Mouse (Mus musculus): ENCODE results near the gene H2-M1. TPM values are rescaled to one million over a fixed set of nuclear protein-coding genes. Genes with fewer than 3 reads are reported as not detected.

Gene H2-M1
- polyA plus RNA-seq (2015; fragmentation: Nextera tagmentation; extraction: Ambion mirVana): not detected in 2 replicates

GRCm38 (mm10) chr17:36672119-36672518 lies at the start of gene H2-M1:
H2-M1 (minus strand) TSS chr17:36672219.
- Histone ChIP-seq H3K4me2 (replicated peaks; ENCODE audit: low read depth) (no peak within 1 kb of the TSS), H3K27ac (ENCODE audit: low read depth, low read length) (no peak within 1 kb of the TSS), H3K4me1 (replicated peaks; ENCODE audit: control insufficient read depth, insufficient read depth, low read length) (no peaks in the 10 kb centered on the region), H3K36me3 (ENCODE audit: control insufficient read depth, insufficient read depth) (no peaks in the 10 kb centered on the region), H3K4me3 (ENCODE audit: low read depth, low read length) (no peak within 1 kb of the TSS), H3K9me3 (ENCODE audit: control insufficient read depth) (no peaks in the 10 kb centered on the region), H3K27me3 (replicated peaks; ENCODE audit: control insufficient read depth, insufficient read depth, low read length) (no peaks in the 10 kb centered on the region), H3K9ac (ENCODE audit: low read depth, low read length) (no peak within 1 kb of the TSS)
- 70% methylated on average over 3 of the region's 3 CpGs for WGBS
- TF ChIP-seq CTCF (IDR thresholded peaks at IDR 0.05; ENCODE audit: low read depth): no peak
- no peak for ATAC-seq

GRCm38 (mm10) chr17:36697693-36698092 lies 25.7 kb upstream of the H2-M1 start:
- Histone ChIP-seq H3K9me3 (ENCODE audit: control insufficient read depth) (no peaks in the 10 kb centered on the region), H3K9ac (ENCODE audit: low read depth, low read length) (no peak overlapping the region), H3K27ac (ENCODE audit: low read depth, low read length) (no peak overlapping the region), H3K4me1 (replicated peaks; ENCODE audit: control insufficient read depth, insufficient read depth, low read length) (no peaks in the 10 kb centered on the region), H3K36me3 (ENCODE audit: control insufficient read depth, insufficient read depth) (no peaks in the 10 kb centered on the region), H3K4me2 (replicated peaks; ENCODE audit: low read depth) (no peak overlapping the region), H3K27me3 (replicated peaks; ENCODE audit: control insufficient read depth, insufficient read depth, low read length) (no peaks in the 10 kb centered on the region), H3K4me3 (ENCODE audit: low read depth, low read length) (no peak overlapping the region)
- no peak for TF ChIP-seq CTCF (IDR thresholded peaks at IDR 0.05; ENCODE audit: low read depth)
- ATAC-seq: no peak
- 73% methylated on average over 2 of the region's 2 CpGs for WGBS

- H3K27ac ChIP-seq (ENCODE audit: low read depth, low read length): no peak within 1 kb of the TSS
- H3K36me3 ChIP-seq (ENCODE audit: control insufficient read depth, insufficient read depth): no peaks in the 10 kb centered on the region
- H3K27me3 ChIP-seq (replicated peaks; ENCODE audit: control insufficient read depth, insufficient read depth, low read length): no peaks in the 10 kb centered on the region
- WGBS: 88% methylated on average over 3 of the region's 3 CpGs
- no peak within 1 kb of the TSS for H3K4me2 ChIP-seq (replicated peaks; ENCODE audit: low read depth)
- no peaks in the 10 kb centered on the region for H3K4me1 ChIP-seq (replicated peaks; ENCODE audit: control insufficient read depth, insufficient read depth, low read length)
- ATAC-seq: no peak
- no peak within 1 kb of the TSS for H3K9ac ChIP-seq (ENCODE audit: low read depth, low read length)
- no peak for TF ChIP-seq CTCF (IDR thresholded peaks at IDR 0.05; ENCODE audit: low read depth)
- H3K4me3 ChIP-seq (ENCODE audit: low read depth, low read length): no peak within 1 kb of the TSS
- H3K9me3 ChIP-seq (ENCODE audit: control insufficient read depth): no peaks in the 10 kb centered on the region
Observed at GRCm38 (mm10) chr17:36642566-36642965, 29.5 kb downstream of the H2-M1 start, which contains the start of gene H2-M9. H2-M9 (minus strand) TSS chr17:36642666.

Other genes starting within 250 kb of the H2-M1 start
- gene H2-M10.4, start 209.9 kb downstream of the H2-M1 start, polyA plus RNA-seq (2015; fragmentation: Nextera tagmentation; extraction: Ambion mirVana): not detected in 2 replicates
- not detected in 2 replicates for gene H2-M11, start 125.1 kb downstream of the H2-M1 start, polyA plus RNA-seq (2015; fragmentation: Nextera tagmentation; extraction: Ambion mirVana)
- gene H2-M9, start 29.6 kb downstream of the H2-M1 start, polyA plus RNA-seq (2015; fragmentation: Nextera tagmentation; extraction: Ambion mirVana): 0.27 and 0.42 TPM in 2 replicates
- not detected in 2 replicates for gene H2-M10.5, start 100.7 kb upstream of the H2-M1 start, polyA plus RNA-seq (2015; fragmentation: Nextera tagmentation; extraction: Ambion mirVana)
- gene H2-M10.6, start 140.0 kb upstream of the H2-M1 start, polyA plus RNA-seq (2015; fragmentation: Nextera tagmentation; extraction: Ambion mirVana): not detected in 2 replicates
- 27.4 and 32.2 TPM in 2 replicates for gene Trim26, start 164.9 kb upstream of the H2-M1 start, polyA plus RNA-seq (2015; fragmentation: Nextera tagmentation; extraction: Ambion mirVana)
- 16.4 and 23.0 TPM in 2 replicates for gene Trim15, start 195.0 kb upstream of the H2-M1 start, polyA plus RNA-seq (2015; fragmentation: Nextera tagmentation; extraction: Ambion mirVana)
- 0.07 and 0.21 TPM in 2 replicates for gene Trim10, start 197.4 kb upstream of the H2-M1 start, polyA plus RNA-seq (2015; fragmentation: Nextera tagmentation; extraction: Ambion mirVana)
- gene Trim40, start 217.9 kb upstream of the H2-M1 start, polyA plus RNA-seq (2015; fragmentation: Nextera tagmentation; extraction: Ambion mirVana): 6.8 TPM in 2 replicates
- 53.7 and 56.2 TPM in 2 replicates for gene Trim31, start 225.9 kb upstream of the H2-M1 start, polyA plus RNA-seq (2015; fragmentation: Nextera tagmentation; extraction: Ambion mirVana)

Data from intestine, postnatal 0 days (tissue).